Mouse (Mus musculus): ENCODE results near the gene Myo1b. TPM values are rescaled to one million over a fixed set of nuclear protein-coding genes. Genes with fewer than 3 reads are reported as not detected.

Gene Myo1b
- total RNA-seq, 2 experiments from 2014 or later, result 79.8 to 88.2 TPM

GRCm38 (mm10) chr1:51798011-51798471 lies 117.8 kb downstream of the Myo1b start:
- no peak for DNase-seq (ENCODE audit: low spot score in 2 of 2)

- DNase-seq (ENCODE audit: low spot score in 2 of 2), result no peak
These were observed 120.1 kb downstream of the Myo1b start for GRCm38 (mm10) chr1:51795586-51796309.

GRCm38 (mm10) chr1:51789269-51789668 lies 126.6 kb downstream of the Myo1b start:
- DNase-seq (ENCODE audit: low spot score in 2 of 2), result no peak

GRCm38 (mm10) chr1:51782091-51782490 lies 133.8 kb downstream of the Myo1b start:
- no peak for DNase-seq (ENCODE audit: low spot score in 2 of 2)

DNA sequence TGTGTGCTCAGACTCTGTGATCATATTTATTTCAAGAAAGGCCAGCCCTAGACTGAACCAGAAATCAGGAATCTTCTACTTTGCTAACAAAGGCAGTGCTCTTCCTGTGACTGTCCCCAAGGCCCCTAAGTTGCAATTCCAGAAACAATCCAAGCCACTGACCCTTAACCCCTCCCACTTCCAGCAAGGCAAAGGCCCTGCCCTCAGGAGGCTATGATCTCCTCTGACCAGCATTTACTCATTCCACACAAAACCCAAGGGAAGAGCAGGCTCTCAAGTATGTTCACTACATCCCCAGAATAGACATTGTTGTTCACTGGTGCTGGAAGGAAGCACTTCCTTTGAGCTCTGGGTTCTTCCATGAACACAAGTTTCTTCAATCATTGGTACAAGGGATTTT lies 135.5 kb downstream of the Myo1b start:
- DNase-seq (ENCODE audit: low spot score in 2 of 2), result no peak

- DNase-seq (ENCODE audit: low spot score in 2 of 2), result no peak
These were observed 137.6 kb downstream of the Myo1b start for GRCm38 (mm10) chr1:51778241-51778640.

GRCm38 (mm10) chr1:51770504-51770871 lies 145.4 kb downstream of the Myo1b start:
- DNase-seq (ENCODE audit: low spot score in 2 of 2), result no peak

DNA sequence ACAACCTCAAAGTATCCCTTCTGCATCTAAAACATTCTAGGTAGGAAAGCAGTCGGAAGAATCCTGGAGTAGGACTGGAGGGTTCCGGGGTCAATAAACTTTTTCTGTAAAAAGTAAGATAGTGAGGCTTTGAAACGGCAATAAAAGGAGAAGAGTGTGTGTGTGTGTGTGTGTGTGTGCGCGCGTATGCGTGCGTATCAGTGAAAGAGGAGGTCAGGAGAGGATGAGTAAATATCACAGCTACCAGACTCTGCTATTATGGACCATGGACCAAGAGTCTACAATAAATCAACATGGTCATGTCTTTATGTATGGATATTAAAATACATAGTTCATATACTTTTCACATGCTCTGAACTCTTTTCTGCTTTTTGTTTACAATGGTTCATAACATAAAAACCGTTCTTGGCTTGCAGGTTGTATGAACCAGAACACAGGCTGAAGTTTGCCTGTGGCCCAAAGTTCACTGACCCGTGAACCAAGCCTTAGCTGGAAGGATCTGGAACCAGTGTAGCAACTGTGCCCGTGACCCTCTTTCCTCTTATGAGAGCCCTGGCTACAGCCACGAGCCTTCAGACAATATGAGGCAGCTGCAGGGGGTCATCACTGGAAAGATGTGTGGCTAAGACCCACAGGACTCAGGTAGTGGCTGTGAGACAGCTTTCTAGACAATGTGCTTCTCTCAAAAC lies 145.9 kb downstream of the Myo1b start:
- DNase-seq (ENCODE audit: low spot score in 2 of 2), result no peak

GRCm38 (mm10) chr1:51766271-51766670 lies 149.6 kb downstream of the Myo1b start:
- DNase-seq (ENCODE audit: low spot score in 2 of 2), result no peak

DNA sequence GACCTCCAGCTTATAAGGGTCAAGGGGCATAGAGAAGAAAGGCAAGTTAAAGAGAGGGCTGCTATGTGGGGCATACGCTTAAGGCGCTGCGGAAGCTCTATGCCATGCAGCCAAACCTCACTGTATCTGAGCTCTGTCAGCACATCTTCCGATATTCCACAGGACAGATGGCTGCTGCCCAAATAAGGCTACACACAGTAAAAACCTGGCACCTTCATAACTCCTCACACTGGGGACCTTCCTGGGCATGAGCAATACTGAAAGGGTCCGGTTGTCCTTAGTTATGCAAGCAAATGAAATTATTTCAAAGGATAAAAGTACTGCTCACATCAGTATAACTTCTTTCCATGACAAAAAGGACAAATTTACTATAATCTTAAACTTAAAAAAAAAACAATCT lies 150.7 kb downstream of the Myo1b start:
- no peak for DNase-seq (ENCODE audit: low spot score in 2 of 2)

DNA sequence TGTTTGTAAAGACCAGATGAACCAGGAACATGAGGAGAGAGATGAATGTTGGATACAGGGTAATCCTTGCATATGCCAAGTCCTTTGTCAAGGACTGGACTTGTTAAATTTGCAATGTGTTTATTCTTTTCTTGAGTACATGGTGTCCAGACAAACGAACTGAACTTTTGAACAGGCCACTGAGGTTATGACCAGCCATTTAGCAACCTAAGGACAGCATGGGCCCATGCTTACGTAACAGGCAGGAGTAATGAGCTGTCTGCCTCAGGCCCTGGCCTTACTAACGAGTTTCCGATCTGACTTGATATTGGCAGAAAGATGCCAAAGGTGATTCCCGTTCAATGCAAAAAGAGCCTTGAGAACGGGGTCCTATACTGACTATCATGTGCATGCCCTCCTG lies 156.2 kb downstream of the Myo1b start:
- no peak for DNase-seq (ENCODE audit: low spot score in 2 of 2)

DNA sequence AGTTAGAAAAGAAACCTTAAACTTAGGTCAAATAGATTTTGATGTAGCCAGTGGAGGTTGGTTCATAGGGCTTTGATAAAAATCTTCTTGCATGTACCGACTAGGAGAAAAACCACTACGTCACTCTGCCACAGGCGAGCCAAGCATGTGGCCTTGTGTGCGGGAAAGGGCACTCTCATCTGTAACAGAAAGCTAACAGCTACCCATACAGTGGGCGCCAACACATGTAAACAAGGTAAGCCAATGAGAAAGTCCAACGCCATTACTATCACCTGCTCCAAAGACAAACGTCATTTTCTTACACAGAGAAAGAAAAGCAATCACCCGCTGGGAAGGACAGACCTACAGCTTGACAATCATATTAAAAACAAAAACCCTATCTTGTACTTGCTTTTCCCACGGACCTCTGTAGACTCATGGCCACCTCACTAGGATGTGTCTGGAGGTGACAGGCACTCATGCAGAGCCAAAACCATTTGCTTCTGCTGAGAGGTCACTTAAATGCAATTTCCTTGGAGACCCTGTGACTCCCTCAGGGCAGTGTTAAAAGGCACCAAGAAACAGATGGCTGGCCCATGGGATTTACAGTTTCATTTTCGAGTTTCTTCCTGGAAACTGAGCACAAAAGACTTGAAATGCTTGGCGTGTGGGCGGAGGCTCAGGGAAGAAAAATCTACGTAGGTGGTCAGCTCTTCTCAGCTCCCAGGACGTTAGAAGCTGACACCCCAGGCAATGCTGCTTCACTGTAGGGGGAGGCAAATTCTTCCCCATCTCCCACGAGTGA lies 157.4 kb downstream of the Myo1b start:
- no peak for DNase-seq (ENCODE audit: low spot score in 2 of 2)

DNA sequence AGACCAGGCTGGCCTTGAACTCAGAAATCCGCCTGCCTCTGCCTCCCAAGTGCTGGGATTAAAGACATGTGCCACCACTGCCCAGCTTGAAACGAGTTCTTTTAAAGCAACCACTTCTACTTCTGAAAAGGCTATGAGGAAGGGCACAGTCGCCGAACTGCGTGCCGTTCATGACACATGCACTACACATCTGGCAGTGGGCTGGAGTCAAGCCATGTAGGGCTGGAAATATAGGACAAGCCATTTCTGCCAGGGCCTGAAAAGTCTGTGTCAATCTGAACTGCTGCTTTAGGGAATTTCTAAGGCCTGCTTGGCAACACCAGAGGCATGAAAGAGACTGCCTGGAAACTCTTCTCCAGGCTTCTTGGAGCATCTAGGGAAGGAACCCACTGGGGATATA lies 162.2 kb downstream of the Myo1b start:
- DNase-seq (ENCODE audit: low spot score in 2 of 2), result no peak

DNA sequence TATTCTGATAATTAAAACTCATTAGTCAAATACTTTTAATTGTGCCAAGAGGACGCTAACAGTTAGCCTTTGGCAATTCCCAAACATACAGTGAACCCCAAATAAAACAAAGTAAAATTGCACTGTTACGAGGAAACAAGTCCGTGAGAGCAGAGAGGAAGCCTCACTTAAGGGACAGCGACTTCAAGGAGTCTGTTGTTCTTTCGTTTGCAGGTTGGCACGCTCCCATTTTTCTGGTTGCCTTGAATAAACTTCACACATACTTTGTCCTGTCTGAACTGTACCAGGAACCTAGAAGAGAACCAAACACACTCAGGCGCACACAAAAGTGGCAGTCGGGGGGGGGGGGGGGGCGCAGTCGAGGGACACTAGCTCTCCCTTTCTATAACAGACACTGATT lies 164.9 kb downstream of the Myo1b start:
- no peak for DNase-seq (ENCODE audit: low spot score in 2 of 2)

GRCm38 (mm10) chr1:51748306-51748705 lies 167.6 kb downstream of the Myo1b start:
- no peak for DNase-seq (ENCODE audit: low spot score in 2 of 2)

DNA sequence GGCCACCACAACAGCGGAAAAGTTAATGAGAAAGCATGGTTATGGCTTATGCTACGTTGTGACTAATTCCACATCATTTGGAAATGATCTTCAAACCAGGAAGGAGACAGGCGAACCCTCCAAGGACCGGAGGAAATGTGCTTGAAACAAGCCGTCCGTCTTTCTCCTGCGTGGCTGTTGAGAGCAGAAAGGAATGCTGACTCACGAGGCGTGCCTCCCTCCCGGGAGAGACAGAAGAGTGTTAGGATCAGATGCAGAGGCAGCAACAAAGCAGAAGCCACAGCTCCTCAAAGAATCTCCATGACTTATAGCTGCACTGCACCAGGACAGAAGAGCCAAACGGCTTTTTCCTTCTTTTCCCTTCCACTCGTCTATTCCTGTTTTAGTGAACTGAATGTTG lies 168.4 kb downstream of the Myo1b start:
- DNase-seq (ENCODE audit: low spot score in 2 of 2), result no peak

DNA sequence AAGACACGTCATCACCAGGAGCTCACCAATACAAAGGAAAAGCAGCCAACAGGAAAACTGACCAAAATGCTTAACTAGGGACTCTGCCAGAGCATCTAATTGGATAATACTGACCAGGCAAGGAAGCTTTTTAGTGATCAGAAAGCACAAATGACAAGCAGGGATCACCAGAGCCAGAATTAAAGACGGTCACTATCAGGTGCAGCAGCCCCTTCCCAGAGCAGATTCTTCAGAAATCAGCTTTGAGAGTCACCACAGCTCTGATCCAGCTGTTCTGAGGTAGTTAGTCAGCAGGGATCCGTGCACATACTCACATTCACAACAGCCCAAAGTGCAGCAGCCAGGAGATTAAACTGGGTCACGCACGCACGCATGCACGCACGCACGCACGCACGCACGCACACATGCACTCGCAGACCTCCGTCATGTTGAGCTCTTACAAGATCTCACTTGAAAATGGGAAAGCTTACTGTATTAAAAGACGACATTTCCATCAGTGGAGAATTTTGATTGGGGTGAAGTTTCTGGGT lies 169.1 kb downstream of the Myo1b start:
- no peak for DNase-seq (ENCODE audit: low spot score in 2 of 2)

- no peak for DNase-seq (ENCODE audit: low spot score in 2 of 2)
These were observed 172.0 kb downstream of the Myo1b start for GRCm38 (mm10) chr1:51743756-51744425.

DNA sequence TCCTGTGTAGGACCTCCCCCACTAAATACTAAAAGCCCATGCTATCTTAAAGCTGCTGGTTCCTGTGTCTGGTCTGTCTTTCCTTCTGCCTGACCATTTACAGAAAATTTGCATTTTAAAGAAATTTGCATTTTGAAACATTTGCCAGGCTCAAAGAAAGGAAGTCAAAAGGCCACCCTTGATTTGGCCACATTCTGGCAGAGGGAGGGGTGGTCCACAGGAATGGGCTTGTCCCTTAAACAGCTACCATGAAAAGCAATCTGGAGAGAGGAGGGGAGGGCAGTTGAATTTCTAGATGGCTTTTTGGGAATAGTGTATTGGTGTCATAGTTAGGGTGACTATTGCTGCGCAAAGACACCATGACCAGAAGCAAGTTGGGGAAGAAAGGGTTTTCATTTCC lies 173.3 kb downstream of the Myo1b start:
- DNase-seq (ENCODE audit: low spot score in 2 of 2), result no peak

DNA sequence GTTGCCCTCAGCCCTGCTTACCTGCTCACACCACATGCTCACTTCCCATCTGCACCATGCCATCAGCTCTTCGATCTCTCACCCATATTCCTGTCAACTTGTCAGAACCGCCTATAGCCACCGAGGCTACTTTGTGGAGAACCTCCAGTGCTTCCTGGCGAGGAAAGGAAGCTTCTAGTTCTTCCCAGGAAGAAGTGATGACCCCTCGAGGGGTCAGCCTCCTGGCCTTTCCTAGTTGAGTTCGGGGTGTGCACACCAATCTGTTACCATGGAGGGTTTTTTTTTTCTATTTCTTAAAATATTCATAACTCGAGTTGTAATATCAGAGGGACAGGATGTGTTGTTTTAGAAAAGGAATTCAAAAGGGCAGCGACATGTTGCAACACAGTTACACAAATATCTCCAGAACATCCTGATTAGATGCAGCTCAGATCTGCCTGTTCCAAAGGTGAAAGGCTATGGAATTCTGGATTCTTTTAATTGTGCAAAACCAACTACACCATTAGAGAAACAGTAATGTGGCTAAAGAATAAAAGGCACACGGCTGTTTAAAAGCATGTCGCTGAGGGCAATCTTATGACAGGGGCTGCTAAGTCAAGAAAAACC lies 175.1 kb downstream of the Myo1b start:
- no peak for DNase-seq (ENCODE audit: low spot score in 2 of 2)
